Mouse (Mus musculus): ENCODE measurements around the gene Cyp2w1. TPM values are rescaled to one million over a fixed set of nuclear protein-coding genes. Genes with fewer than 3 reads are reported as not detected.

Cyp2w1 gene
- total and polyA plus RNA-seq, 2 experiments: not detected

DNA sequence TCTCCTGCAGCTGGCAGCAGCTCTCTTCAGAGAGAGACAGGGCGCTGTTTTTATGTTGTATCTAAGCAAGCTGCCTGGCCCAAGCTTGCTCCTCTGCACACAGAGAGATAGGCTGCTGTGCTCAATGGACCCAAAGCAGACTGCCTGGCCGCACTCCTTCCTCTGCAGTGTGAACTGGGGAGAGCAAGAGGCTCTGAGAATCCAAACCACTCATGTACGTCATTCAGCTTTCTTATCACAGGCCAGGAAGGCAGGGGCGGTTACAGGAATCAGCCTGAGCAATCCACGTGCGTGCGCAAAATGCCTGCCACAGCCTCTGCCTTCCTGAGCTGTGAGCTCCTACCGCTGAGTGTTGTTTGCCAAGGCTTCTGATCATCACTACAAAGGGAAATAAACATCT is 30.3 kb downstream of the Cyp2w1 start:
- under 1% methylated on average over 8 of the region's 8 CpGs for WGBS
- DNase-seq (ENCODE audit: extremely low read depth, low read depth, low spot score): peak; percentile 84
- peaks cover 34% of the 10 kb centered on the region; the same call in 1 of the 2 replicates for H3K79me2 ChIP-seq (ENCODE audit: control insufficient read depth, insufficient read depth, low read length)
- H3K27ac ChIP-seq (replicated peaks; ENCODE audit: insufficient read depth, low read depth, low read length): peak overlapping the region; percentile 97
- peak overlapping the region; percentile 82 for H3K9ac ChIP-seq (ENCODE audit: low read depth, low read length)
- no peaks in the 10 kb centered on the region for H3K36me3 ChIP-seq (ENCODE audit: control insufficient read depth, insufficient read depth, low read length)
- no peaks in the 10 kb centered on the region for H3K27me3 ChIP-seq (ENCODE audit: control insufficient read depth, insufficient read depth, low read length)
- TF ChIP-seq CTCF (IDR thresholded peaks at IDR 0.05; ENCODE audit: low read depth, low read length): no peak
- peak; percentile 87 for TF ChIP-seq POLR2A (IDR thresholded peaks at IDR 0.05; ENCODE audit: extremely low read depth, insufficient read depth, low read length)
- H3K4me3 ChIP-seq (ENCODE audit: insufficient read depth, low read depth, low read length): peak overlapping the region; percentile 13
- peaks cover 60% of the 10 kb centered on the region for H3K4me1 ChIP-seq (ENCODE audit: control insufficient read depth, insufficient read depth, low read length)

DNA sequence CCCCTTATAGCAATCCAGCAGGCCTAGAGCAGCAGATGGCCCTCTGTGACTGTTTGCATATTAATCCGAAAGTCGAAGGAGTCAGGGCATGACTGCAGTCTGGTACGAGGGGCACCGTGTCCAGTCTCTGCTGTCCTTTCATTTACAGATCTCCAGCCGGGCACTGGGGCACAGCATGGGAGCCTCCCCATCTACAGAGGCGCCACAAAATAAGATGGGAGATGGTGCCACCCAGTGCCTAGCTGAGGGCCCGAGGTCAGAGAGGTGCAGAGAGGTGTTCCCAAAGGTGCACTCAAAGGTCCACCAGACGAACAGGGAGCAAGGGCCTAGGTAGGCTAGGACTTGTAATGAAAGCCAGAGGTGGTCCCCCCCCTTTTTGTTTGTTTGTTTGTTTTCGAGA is 30.8 kb downstream of the Cyp2w1 start:
- Histone ChIP-seq H3K4me3 (ENCODE audit: insufficient read depth, low read depth, low read length) (0 out of 2 replicates have a peak overlapping the region, but pooled peaks have one; percentile 9), H3K36me3 (ENCODE audit: control insufficient read depth, insufficient read depth, low read length) (no peaks in the 10 kb centered on the region), H3K27ac (replicated peaks; ENCODE audit: insufficient read depth, low read depth, low read length) (peak overlapping the region; percentile 97), H3K79me2 (ENCODE audit: control insufficient read depth, insufficient read depth, low read length) (peaks cover 34% of the 10 kb centered on the region; the same call in 1 of the 2 replicates), H3K9ac (ENCODE audit: low read depth, low read length) (peak overlapping the region; percentile 82), H3K27me3 (ENCODE audit: control insufficient read depth, insufficient read depth, low read length) (no peaks in the 10 kb centered on the region), H3K4me1 (ENCODE audit: control insufficient read depth, insufficient read depth, low read length) (peaks cover 62% of the 10 kb centered on the region)
- TF ChIP-seq POLR2A (IDR thresholded peaks at IDR 0.05; ENCODE audit: extremely low read depth, insufficient read depth, low read length): no peak
- TF ChIP-seq CTCF (IDR thresholded peaks at IDR 0.05; ENCODE audit: low read depth, low read length): no peak
- 18% methylated on average over 9 of the region's 9 CpGs for WGBS
- no peak for DNase-seq (ENCODE audit: extremely low read depth, low read depth, low spot score)

- Histone ChIP-seq H3K4me3 (ENCODE audit: insufficient read depth, low read depth, low read length) (no peak overlapping the region), H3K4me1 (ENCODE audit: control insufficient read depth, insufficient read depth, low read length) (peaks cover 63% of the 10 kb centered on the region), H3K27ac (replicated peaks; ENCODE audit: insufficient read depth, low read depth, low read length) (peak overlapping the region; percentile 97), H3K36me3 (ENCODE audit: control insufficient read depth, insufficient read depth, low read length) (no peaks in the 10 kb centered on the region), H3K79me2 (ENCODE audit: control insufficient read depth, insufficient read depth, low read length) (peaks cover 37% of the 10 kb centered on the region; the same call in 1 of the 2 replicates), H3K27me3 (ENCODE audit: control insufficient read depth, insufficient read depth, low read length) (no peaks in the 10 kb centered on the region), H3K9ac (ENCODE audit: low read depth, low read length) (peak overlapping the region; percentile 29)
- peak; percentile 92 for DNase-seq (ENCODE audit: extremely low read depth, low read depth, low spot score)
- WGBS: 3% methylated on average over 10 of the region's 10 CpGs
- TF ChIP-seq CTCF (IDR thresholded peaks at IDR 0.05; ENCODE audit: low read depth, low read length) (no peak), POLR2A (IDR thresholded peaks at IDR 0.05; ENCODE audit: extremely low read depth, insufficient read depth, low read length) (0 out of 2 replicates have a peak, but pooled peaks have one; percentile 33)
These were observed 32.1 kb downstream of the Cyp2w1 start for GRCm38 (mm10) chr5:139384531-139384930.

GRCm38 (mm10) chr5:139386047-139386446 is 33.6 kb downstream of the Cyp2w1 start:
- no peaks in the 10 kb centered on the region for H3K27me3 ChIP-seq (ENCODE audit: control insufficient read depth, insufficient read depth, low read length)
- H3K4me1 ChIP-seq (ENCODE audit: control insufficient read depth, insufficient read depth, low read length): peaks cover 67% of the 10 kb centered on the region
- no peak for TF ChIP-seq CTCF (IDR thresholded peaks at IDR 0.05; ENCODE audit: low read depth, low read length)
- TF ChIP-seq POLR2A (IDR thresholded peaks at IDR 0.05; ENCODE audit: extremely low read depth, insufficient read depth, low read length): no peak
- WGBS: 75% methylated on average over 5 of the region's 5 CpGs
- H3K9ac ChIP-seq (ENCODE audit: low read depth, low read length): peak overlapping the region; percentile 17; the same call in 1 of the 2 replicates
- H3K36me3 ChIP-seq (ENCODE audit: control insufficient read depth, insufficient read depth, low read length): no peaks in the 10 kb centered on the region
- no peak overlapping the region for H3K4me3 ChIP-seq (ENCODE audit: insufficient read depth, low read depth, low read length)
- peaks cover 42% of the 10 kb centered on the region; the same call in 1 of the 2 replicates for H3K79me2 ChIP-seq (ENCODE audit: control insufficient read depth, insufficient read depth, low read length)
- DNase-seq (ENCODE audit: extremely low read depth, low read depth, low spot score): no peak
- peak overlapping the region; percentile 50 for H3K27ac ChIP-seq (replicated peaks; ENCODE audit: insufficient read depth, low read depth, low read length)

DNA sequence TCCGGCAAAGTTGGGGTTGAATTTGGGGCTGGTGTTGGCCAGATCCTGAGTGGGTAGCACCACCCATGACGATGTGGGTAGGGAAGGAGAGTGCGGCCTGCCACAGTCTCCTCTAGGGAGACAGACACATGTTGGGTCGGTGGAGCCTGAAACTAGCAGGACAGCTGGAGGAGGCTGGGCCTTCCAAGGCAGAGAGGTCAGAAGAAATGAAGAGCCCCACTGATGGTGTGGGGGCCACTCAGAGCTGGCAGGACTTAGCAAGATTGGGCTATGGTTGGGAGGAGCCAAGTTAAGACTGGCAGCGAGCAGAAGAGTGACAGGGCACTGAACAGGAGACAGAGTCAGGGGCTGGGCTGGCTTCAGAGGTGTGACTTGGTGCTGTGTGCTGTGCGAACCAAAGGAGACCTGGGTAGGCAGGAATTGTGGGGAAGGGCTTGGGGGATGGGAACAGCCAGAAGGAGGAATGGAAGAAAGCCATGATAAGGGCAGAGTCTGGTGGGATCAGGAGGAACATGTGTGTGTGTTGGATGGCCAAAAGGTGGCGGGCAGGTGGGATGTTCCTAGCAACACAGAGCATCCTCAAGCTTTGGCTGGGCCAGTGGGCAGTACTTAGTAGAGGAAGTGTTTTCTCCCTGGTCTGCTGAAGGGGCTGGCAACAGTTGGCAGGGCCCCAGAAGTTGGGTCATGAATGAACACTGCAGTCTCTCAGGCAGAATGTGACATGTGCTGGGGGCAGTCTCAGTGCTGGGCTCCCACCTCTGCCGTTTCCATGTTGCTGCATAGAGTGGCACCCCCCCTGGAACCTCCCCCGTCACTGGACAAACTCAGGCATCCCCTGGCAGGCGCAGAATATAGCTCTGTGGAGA is 35.1 kb downstream of the Cyp2w1 start:
- Histone ChIP-seq H3K9ac (ENCODE audit: low read depth, low read length) (peak overlapping the region; percentile 11), H3K27ac (replicated peaks; ENCODE audit: insufficient read depth, low read depth, low read length) (peak overlapping the region; percentile 52), H3K4me3 (ENCODE audit: insufficient read depth, low read depth, low read length) (no peak overlapping the region), H3K4me1 (ENCODE audit: control insufficient read depth, insufficient read depth, low read length) (peaks cover 67% of the 10 kb centered on the region), H3K79me2 (ENCODE audit: control insufficient read depth, insufficient read depth, low read length) (peaks cover 51% of the 10 kb centered on the region), H3K36me3 (ENCODE audit: control insufficient read depth, insufficient read depth, low read length) (peaks cover 3% of the 10 kb centered on the region; the same call in 1 of the 2 replicates), H3K27me3 (ENCODE audit: control insufficient read depth, insufficient read depth, low read length) (no peaks in the 10 kb centered on the region)
- TF ChIP-seq POLR2A (IDR thresholded peaks at IDR 0.05; ENCODE audit: extremely low read depth, insufficient read depth, low read length): no peak
- no peak for TF ChIP-seq CTCF (IDR thresholded peaks at IDR 0.05; ENCODE audit: low read depth, low read length)
- WGBS: 70% methylated on average over 10 of the region's 10 CpGs
- DNase-seq (ENCODE audit: extremely low read depth, low read depth, low spot score): no peak

Data from liver, adult 2 months (tissue).